Mouse (Mus musculus): ENCODE data around the gene Rasl11a. TPM values are rescaled to one million over a fixed set of nuclear protein-coding genes. Genes with fewer than 3 reads are reported as not detected.
"Not testable (repeated sequence)": the region's sequence is repeated elsewhere in the genome, so short reads cannot be mapped to it uniquely, and the experiment has no call there.

The Rasl11a gene
- polyA plus RNA-seq, 1 experiment from 2014 or later = 8.6 TPM

GRCm38 (mm10) chr5:146892904-146893303, 48.0 kb downstream of the Rasl11a start:
- DNase-seq (ENCODE audit: low spot score) = no peak

DNA sequence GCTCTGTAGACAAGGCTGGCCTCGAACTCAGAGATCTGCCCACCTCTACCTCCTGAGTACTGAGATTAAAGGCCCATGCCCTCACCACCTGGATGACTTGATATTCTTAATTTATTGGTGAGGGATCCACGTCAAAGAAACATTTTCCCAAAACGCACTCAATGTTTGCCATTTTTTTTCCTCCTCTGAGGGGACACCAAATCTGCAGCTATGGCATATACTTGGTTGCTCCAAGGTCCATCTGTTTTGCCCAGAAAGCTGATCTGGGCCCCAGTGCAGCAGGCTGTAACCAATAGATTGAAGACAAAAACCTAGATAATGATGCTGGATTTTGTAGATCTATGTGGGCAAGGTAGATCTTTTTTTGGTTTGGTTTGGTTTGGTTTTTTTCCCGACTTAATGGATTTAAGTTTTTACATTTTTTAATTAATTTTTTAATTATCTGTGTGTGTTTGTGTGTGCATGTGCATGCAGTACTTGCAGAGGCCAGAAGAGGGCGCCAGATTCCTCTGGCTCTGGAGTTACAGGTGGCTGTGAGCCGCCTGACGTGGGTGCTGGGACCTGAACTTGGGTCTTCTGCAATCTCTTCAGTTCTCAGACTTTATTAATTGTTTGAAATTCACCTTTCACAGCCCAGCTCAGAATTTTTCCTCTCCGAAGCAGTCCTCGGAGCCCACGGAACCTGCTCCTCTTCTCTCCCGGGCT, 48.8 kb downstream of the Rasl11a start:
- no peak for DNase-seq (ENCODE audit: low spot score)

- not testable (repeated sequence) for DNase-seq (ENCODE audit: low spot score)
Observed at GRCm38 (mm10) chr5:146895667-146896066, 50.8 kb downstream of the Rasl11a start.

GRCm38 (mm10) chr5:146896973-146897372, 52.1 kb downstream of the Rasl11a start:
- no peak for DNase-seq (ENCODE audit: low spot score)

Other genes with a start within 250 kb of the Rasl11a start
- gene Usp12, start 50.1 kb upstream of the Rasl11a start, polyA plus RNA-seq (2015; fragmentation: Nextera tagmentation; extraction: Ambion mirVana) = 10.7 and 11.5 TPM in 2 replicates
- 656 and 659 TPM in 2 replicates for gene Rpl21, start 12.2 kb upstream of the Rasl11a start, polyA plus RNA-seq (2015; fragmentation: Nextera tagmentation; extraction: Ambion mirVana)
- 150 and 156 TPM in 2 replicates for gene Gtf3a, start 103.6 kb downstream of the Rasl11a start, polyA plus RNA-seq (2015; fragmentation: Nextera tagmentation; extraction: Ambion mirVana)
- gene Mtif3, start 118.7 kb downstream of the Rasl11a start, polyA plus RNA-seq (2015; fragmentation: Nextera tagmentation; extraction: Ambion mirVana) = 28.4 and 31.3 TPM in 2 replicates
- gene Lnx2, start 231.5 kb downstream of the Rasl11a start, polyA plus RNA-seq (2015; fragmentation: Nextera tagmentation; extraction: Ambion mirVana) = 8.8 and 11.1 TPM in 2 replicates
- gene Polr1d, start 232.0 kb downstream of the Rasl11a start, polyA plus RNA-seq (2015; fragmentation: Nextera tagmentation; extraction: Ambion mirVana) = 188 and 189 TPM in 2 replicates

Measured in thymus, postnatal 0 days (tissue).